Mouse (Mus musculus): Measurements from ENCODE around the gene Unc93a. TPM values are rescaled to one million over a fixed set of nuclear protein-coding genes. Genes with fewer than 3 reads are reported as not detected.
"Not testable (repeated sequence)": the region's sequence is repeated elsewhere in the genome, so short reads cannot be mapped to it uniquely, and the experiment has no call there.

Unc93a gene
- polyA plus RNA-seq, 1 experiment from 2014 or later, result not detected

GRCm38 (mm10) chr17:13092960-13093359 lies 38.6 kb downstream of the Unc93a start:
- not testable (repeated sequence) for H3K9ac ChIP-seq (ENCODE audit: low read length); H3K4me3 ChIP-seq (ENCODE audit: low read length); H3K27me3 ChIP-seq (ENCODE audit: control insufficient read depth, insufficient read depth, low read length); H3K36me3 ChIP-seq (ENCODE audit: control insufficient read depth, insufficient read depth); H3K4me1 ChIP-seq (ENCODE audit: control insufficient read depth, insufficient read depth, low read length); H3K27ac ChIP-seq (ENCODE audit: low read length); ATAC-seq (replicated peaks; ENCODE audit: extremely low read depth, insufficient read depth, low FRiP score); H3K4me2 ChIP-seq (ENCODE audit: low read depth, low read length); H3K9me3 ChIP-seq (replicated peaks; ENCODE audit: control insufficient read depth, low read length)
- 82% methylated on average over 2 of the region's 4 CpGs for WGBS

GRCm38 (mm10) chr17:13092100-13092764 lies 39.4 kb downstream of the Unc93a start:
- WGBS, result 66% methylated on average over 5 of the region's 8 CpGs
- not testable (repeated sequence) for H3K27ac ChIP-seq (ENCODE audit: low read length); H3K4me1 ChIP-seq (ENCODE audit: control insufficient read depth, insufficient read depth, low read length); H3K9me3 ChIP-seq (replicated peaks; ENCODE audit: control insufficient read depth, low read length); H3K4me3 ChIP-seq (ENCODE audit: low read length); H3K27me3 ChIP-seq (ENCODE audit: control insufficient read depth, insufficient read depth, low read length); H3K36me3 ChIP-seq (ENCODE audit: control insufficient read depth, insufficient read depth); H3K9ac ChIP-seq (ENCODE audit: low read length); H3K4me2 ChIP-seq (ENCODE audit: low read depth, low read length); ATAC-seq (replicated peaks; ENCODE audit: extremely low read depth, insufficient read depth, low FRiP score)

- H3K27me3 ChIP-seq (ENCODE audit: control insufficient read depth, insufficient read depth, low read length); H3K9me3 ChIP-seq (replicated peaks; ENCODE audit: control insufficient read depth, low read length); H3K27ac ChIP-seq (ENCODE audit: low read length); H3K4me3 ChIP-seq (ENCODE audit: low read length); H3K36me3 ChIP-seq (ENCODE audit: control insufficient read depth, insufficient read depth); H3K4me2 ChIP-seq (ENCODE audit: low read depth, low read length); ATAC-seq (replicated peaks; ENCODE audit: extremely low read depth, insufficient read depth, low FRiP score); H3K9ac ChIP-seq (ENCODE audit: low read length); H3K4me1 ChIP-seq (ENCODE audit: control insufficient read depth, insufficient read depth, low read length): not testable (repeated sequence)
- WGBS, result no CpG with 5 or more reads among the region's 1 CpGs
These were observed 40.1 kb downstream of the Unc93a start for GRCm38 (mm10) chr17:13091510-13091909.

- H3K36me3 ChIP-seq (ENCODE audit: control insufficient read depth, insufficient read depth); H3K27me3 ChIP-seq (ENCODE audit: control insufficient read depth, insufficient read depth, low read length); H3K4me2 ChIP-seq (ENCODE audit: low read depth, low read length); H3K27ac ChIP-seq (ENCODE audit: low read length); ATAC-seq (replicated peaks; ENCODE audit: extremely low read depth, insufficient read depth, low FRiP score); H3K4me3 ChIP-seq (ENCODE audit: low read length); H3K4me1 ChIP-seq (ENCODE audit: control insufficient read depth, insufficient read depth, low read length); H3K9me3 ChIP-seq (replicated peaks; ENCODE audit: control insufficient read depth, low read length); H3K9ac ChIP-seq (ENCODE audit: low read length): not testable (repeated sequence)
- WGBS, result 71% methylated on average over 3 of the region's 5 CpGs
These were observed 62.4 kb downstream of the Unc93a start for GRCm38 (mm10) chr17:13069227-13069626.

GRCm38 (mm10) chr17:13067864-13068385 lies 63.7 kb downstream of the Unc93a start:
- H3K9me3 ChIP-seq (replicated peaks; ENCODE audit: control insufficient read depth, low read length); H3K36me3 ChIP-seq (ENCODE audit: control insufficient read depth, insufficient read depth); H3K9ac ChIP-seq (ENCODE audit: low read length); H3K4me1 ChIP-seq (ENCODE audit: control insufficient read depth, insufficient read depth, low read length); H3K27ac ChIP-seq (ENCODE audit: low read length); ATAC-seq (replicated peaks; ENCODE audit: extremely low read depth, insufficient read depth, low FRiP score); H3K4me3 ChIP-seq (ENCODE audit: low read length); H3K4me2 ChIP-seq (ENCODE audit: low read depth, low read length); H3K27me3 ChIP-seq (ENCODE audit: control insufficient read depth, insufficient read depth, low read length): not testable (repeated sequence)
- 80% methylated on average over 1 of the region's 4 CpGs for WGBS

GRCm38 (mm10) chr17:13062882-13063281 lies 68.7 kb downstream of the Unc93a start:
- H3K9me3 ChIP-seq (replicated peaks; ENCODE audit: control insufficient read depth, low read length); ATAC-seq (replicated peaks; ENCODE audit: extremely low read depth, insufficient read depth, low FRiP score); H3K27me3 ChIP-seq (ENCODE audit: control insufficient read depth, insufficient read depth, low read length); H3K4me2 ChIP-seq (ENCODE audit: low read depth, low read length); H3K27ac ChIP-seq (ENCODE audit: low read length); H3K9ac ChIP-seq (ENCODE audit: low read length); H3K36me3 ChIP-seq (ENCODE audit: control insufficient read depth, insufficient read depth); H3K4me3 ChIP-seq (ENCODE audit: low read length); H3K4me1 ChIP-seq (ENCODE audit: control insufficient read depth, insufficient read depth, low read length): not testable (repeated sequence)
- 41% methylated on average over 2 of the region's 7 CpGs for WGBS

GRCm38 (mm10) chr17:13060804-13061203 lies 70.8 kb downstream of the Unc93a start, which contains the start of gene Tcp10b:
TSS of gene Tcp10b (plus strand) at chr17:13061104.
- ATAC-seq (replicated peaks; ENCODE audit: extremely low read depth, insufficient read depth, low FRiP score); H3K4me1 ChIP-seq (ENCODE audit: control insufficient read depth, insufficient read depth, low read length); H3K36me3 ChIP-seq (ENCODE audit: control insufficient read depth, insufficient read depth); H3K9me3 ChIP-seq (replicated peaks; ENCODE audit: control insufficient read depth, low read length); H3K9ac ChIP-seq (ENCODE audit: low read length); H3K4me2 ChIP-seq (ENCODE audit: low read depth, low read length); H3K27ac ChIP-seq (ENCODE audit: low read length); H3K4me3 ChIP-seq (ENCODE audit: low read length); H3K27me3 ChIP-seq (ENCODE audit: control insufficient read depth, insufficient read depth, low read length): not testable (repeated sequence)
- 85% methylated on average over 4 of the region's 4 CpGs for WGBS

Other genes starting within 250 kb of the Unc93a start
- 0.47 and 1.2 TPM in 2 replicates for gene Pnldc1, start 221.6 kb downstream of the Unc93a start, polyA plus RNA-seq (2015; fragmentation: Nextera tagmentation; extraction: Ambion mirVana)
- gene Tcp1, start 216.1 kb downstream of the Unc93a start, polyA plus RNA-seq (2015; fragmentation: Nextera tagmentation; extraction: Ambion mirVana), result 304 and 341 TPM in 2 replicates
- 191 and 213 TPM in 2 replicates for gene Mrpl18, start 215.5 kb downstream of the Unc93a start, polyA plus RNA-seq (2015; fragmentation: Nextera tagmentation; extraction: Ambion mirVana)
- 0.30 and 0.33 TPM in 2 replicates for gene Acat3, start 191.2 kb downstream of the Unc93a start, polyA plus RNA-seq (2015; fragmentation: Nextera tagmentation; extraction: Ambion mirVana)
- gene Acat2, start 171.1 kb downstream of the Unc93a start, polyA plus RNA-seq (2015; fragmentation: Nextera tagmentation; extraction: Ambion mirVana), result 31.6 and 31.7 TPM in 2 replicates
- 75.2 and 75.8 TPM in 2 replicates for gene Wtap, start 137.6 kb downstream of the Unc93a start, polyA plus RNA-seq (2015; fragmentation: Nextera tagmentation; extraction: Ambion mirVana)
- gene Sod2, start 125.0 kb downstream of the Unc93a start, polyA plus RNA-seq (2015; fragmentation: Nextera tagmentation; extraction: Ambion mirVana), result 496 and 560 TPM in 2 replicates
- 0.13 and 0.19 TPM in 2 replicates for gene Gpr31b, start 79.5 kb downstream of the Unc93a start, polyA plus RNA-seq (2015; fragmentation: Nextera tagmentation; extraction: Ambion mirVana)
- 0.08 and 0.21 TPM in 2 replicates for gene Tcp10b, start 70.7 kb downstream of the Unc93a start, polyA plus RNA-seq (2015; fragmentation: Nextera tagmentation; extraction: Ambion mirVana)
- gene Smok2a, start 89.4 kb upstream of the Unc93a start, polyA plus RNA-seq (2015; fragmentation: Nextera tagmentation; extraction: Ambion mirVana), result not detected in 2 replicates
- gene Smok2b, start 98.4 kb upstream of the Unc93a start, polyA plus RNA-seq (2015; fragmentation: Nextera tagmentation; extraction: Ambion mirVana), result not detected in 2 replicates
- gene Tcp10c, start 222.8 kb upstream of the Unc93a start, polyA plus RNA-seq (2015; fragmentation: Nextera tagmentation; extraction: Ambion mirVana), result not detected in 2 replicates